Mouse (Mus musculus) layer of hippocampus, postnatal 36 days (tissue): ENCODE data around the gene Sh3kbp1. TPM values are rescaled to one million over a fixed set of nuclear protein-coding genes. Genes with fewer than 3 reads are reported as not detected.
"Not testable (repeated sequence)": the region's sequence is repeated elsewhere in the genome, so short reads cannot be mapped to it uniquely, and the experiment has no call there.

Source experiments
- DNase-seq, 2 experiments: peaks; one replicate each; pipeline ENCODE4 v3.0.0; 2022
- total RNA-seq, 2 experiments: library from RNA; stranded (reverse); gene quantifications; 2 replicates each; pipeline ENCODE4 v1.2.3; 2021

Sh3kbp1 gene
- 10 to 100 TPM; 37.1 to 39.1 TPM for total RNA-seq

DNA sequence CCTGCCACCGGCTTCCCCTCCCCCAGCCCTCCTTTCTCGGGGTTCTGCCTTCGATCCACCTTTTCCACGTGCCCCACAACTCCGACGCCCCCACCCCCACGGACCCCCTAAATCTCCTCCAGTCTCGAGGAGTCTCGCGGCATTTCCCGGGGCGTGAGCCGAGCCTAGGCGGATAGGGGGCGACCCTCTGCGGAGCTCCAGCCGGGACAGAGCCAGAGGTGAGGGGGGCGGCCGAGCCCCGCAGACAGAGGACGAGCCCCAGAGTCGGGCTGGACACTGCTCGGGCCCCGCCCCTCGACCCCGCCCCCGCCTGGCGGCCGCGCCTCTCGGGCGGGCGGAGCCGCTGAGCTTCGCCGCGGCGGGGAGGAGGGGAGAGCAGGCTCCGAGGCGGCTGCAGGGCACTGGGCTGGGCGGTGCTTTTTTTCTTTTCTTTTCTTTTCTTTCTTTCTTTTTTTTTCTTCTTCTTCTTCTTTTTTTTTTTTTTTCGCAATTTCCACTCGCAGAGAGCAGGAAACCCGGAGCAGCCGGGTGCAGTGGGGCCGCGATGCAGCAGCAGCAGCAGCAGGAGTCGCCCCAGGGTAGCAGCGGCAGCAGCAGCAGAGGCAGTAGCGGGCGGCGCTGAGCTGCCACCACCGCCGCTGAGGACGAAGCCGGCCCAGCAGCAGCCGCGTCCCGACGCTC is at the start of gene Sh3kbp1:
Sh3kbp1 (plus strand) TSS at position 366 of the 681 bp plus-strand sequence.
- DNase-seq = peak; percentile 50 to 51

DNA sequence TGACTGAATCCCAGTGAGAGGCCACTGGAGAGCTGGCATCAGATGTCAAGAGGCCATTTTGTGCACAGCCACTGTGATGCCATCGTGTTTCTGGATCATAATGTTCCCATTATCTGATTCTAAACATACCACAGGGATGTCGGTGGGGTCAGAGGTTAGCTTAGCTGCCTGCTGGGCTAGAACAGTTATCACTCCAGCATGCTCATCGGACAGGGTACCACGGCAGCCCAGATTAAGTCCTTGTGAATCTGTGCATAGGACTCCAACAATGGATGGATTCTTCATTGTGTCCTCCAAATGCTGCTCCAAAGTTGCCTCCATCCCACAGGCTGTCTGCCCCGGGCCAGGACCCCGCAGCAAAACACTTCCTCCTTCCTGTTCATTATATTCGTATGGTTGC is 42.3 kb upstream of the Sh3kbp1 start:
- not testable (repeated sequence) for DNase-seq

DNA sequence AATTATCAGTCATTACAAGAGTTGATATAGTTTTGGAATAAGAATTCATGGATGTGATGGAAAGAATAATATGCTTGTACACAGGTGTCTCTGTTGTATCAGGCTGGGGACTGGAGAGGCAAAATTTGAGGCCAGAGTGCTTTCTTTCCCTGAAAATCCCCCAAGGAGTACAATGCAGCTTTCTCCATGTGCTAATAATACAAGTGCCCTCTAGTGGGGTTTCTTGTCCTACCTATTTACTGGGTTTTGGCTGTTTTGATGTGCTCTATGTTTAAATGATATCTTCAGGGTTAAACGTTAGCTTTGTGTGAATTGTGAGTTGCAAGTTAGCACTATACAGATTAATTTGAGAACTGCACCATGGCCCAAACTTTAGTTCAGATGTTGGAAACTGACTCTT is 35.4 kb upstream of the Sh3kbp1 start:
- DNase-seq = no peak

DNA sequence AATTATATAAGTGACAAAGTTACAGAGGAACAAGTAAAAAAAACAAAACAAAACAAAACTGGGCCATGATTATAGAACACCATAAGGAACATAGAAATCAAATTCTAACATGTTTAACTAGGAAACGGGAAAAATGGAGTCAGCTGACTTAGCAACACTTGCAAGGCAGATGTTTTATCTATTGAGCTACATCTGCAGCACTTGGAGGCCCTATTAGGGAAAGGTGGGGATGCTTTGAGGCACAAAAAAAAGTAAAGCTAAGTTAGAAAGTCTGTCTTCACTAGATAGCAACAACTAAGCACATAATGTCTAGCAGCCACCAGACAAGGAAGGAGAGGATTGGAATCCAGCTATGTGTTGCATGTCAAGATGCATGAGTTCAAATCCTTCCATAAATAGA is 29.6 kb upstream of the Sh3kbp1 start:
- no peak for DNase-seq

DNA sequence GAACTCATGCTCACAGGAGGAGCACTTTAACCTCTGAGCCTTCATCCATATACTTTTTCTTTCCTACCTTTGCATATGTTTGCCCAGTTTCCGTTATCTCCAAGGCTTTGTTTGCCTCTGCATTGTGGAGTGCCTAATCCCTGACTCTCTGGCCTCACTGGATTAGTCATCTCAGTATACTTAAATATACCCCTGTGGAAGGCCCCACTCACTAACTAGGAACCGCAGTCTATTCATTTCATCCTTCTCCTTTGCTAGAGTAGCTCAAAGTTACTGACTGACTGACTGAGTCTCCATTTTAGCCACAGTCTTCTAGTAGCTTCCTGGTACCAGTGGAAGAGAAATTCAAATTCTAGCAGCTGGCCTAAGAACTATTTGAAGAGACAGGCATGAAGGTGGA is 22.2 kb upstream of the Sh3kbp1 start:
- no peak for DNase-seq

DNA sequence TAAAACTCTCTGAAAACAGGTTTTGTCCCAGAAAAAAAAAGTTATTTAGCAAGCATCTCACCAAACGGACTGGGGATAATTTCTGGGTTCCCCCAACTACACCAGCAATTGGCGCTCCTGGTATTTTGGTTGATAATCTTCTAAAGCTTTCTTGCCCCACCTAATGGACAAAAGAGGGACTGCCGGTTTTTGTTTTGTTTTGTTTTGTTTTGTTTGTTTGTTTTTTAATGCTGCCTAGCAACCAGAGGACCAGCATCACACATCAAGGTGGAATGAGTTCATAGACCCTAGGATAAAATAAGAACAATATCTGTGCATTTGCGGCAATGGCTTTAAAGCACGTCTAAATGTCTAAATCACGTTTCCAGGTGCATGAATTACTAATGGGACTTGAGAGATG is 20.1 kb upstream of the Sh3kbp1 start:
- DNase-seq = no peak

DNA sequence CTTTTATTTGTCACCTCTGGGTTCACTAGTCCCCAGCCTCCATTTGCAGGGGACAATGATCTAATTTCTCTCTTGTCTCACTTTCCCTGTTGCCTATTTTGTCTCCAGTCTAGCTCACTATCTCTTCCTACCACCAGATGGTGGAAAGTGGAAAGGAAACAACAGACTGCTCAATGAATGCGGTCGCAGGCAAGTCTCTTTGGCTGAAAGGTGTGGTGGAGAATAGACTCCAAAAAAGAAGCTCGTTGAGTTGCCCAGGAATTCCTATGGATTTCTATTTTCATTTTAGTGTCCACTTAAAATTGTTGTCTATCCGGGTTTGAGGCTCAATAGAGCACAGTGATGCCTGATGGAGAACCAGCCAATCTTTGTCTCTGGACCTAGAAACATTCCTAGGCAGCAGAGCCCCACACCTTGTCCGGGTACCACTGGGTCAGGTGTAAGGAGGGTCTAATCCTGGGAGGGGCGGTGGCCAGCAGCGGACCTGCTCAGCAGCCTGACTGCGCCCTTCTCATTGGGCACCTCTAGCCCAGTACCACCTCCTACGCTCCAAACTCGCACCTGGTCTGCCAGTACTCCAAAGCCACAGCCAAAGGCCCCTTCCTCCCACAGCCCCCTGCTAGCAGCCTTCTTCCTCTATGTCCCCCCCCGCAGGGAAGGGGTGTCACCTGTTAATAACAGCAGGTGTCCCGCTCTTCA is 715 bp upstream of the Sh3kbp1 start:
- peak; percentile 3 to 6 for DNase-seq

DNA sequence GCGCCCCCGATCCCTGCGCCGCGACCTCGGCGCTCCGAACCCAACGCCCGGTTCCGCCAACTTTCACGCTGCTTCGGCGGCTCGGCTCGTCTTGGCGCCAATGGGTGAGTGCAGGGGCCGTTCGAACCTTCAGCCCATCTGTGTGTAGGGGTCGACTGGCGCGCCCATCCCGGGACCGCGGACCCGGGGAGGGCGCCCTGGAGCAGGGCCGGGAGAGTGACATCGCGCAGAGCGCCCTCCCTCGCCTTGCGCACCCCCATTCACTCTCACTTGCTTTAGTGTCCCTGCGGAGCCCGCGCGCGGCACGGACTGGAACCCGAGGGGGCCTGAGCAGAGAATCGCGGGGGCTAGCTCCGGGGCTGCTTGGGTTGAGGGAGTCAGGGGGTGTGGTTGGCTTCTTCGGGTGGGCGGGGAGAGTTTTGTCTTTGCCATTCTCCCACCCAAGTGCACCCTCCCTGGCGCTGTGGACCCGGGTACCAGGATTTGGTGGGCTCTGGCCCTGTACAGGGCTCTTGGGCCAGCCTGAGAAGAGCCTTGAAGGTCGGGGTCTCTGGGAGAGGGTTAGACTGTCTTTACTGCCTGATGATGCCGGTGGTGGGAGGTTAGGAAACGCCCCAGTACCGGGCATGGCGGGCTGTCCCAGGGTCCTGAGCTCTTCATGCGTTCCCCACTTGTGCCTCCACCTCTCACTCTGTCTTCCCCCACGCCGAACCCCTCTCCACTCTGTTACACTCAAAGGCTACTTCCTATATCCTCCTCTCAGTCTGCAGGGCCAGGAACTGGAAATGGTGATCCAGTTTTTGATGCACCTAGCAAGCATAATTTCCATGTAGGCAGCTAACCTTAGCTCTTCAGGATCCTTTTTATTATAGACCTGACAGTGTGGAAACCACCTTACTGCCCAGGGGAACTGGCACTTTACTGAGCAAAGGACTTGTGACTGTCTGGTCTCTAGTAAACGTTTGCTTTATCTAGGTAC is 805 bp downstream of the Sh3kbp1 start:
- DNase-seq = peak; percentile 20 to 26

DNA sequence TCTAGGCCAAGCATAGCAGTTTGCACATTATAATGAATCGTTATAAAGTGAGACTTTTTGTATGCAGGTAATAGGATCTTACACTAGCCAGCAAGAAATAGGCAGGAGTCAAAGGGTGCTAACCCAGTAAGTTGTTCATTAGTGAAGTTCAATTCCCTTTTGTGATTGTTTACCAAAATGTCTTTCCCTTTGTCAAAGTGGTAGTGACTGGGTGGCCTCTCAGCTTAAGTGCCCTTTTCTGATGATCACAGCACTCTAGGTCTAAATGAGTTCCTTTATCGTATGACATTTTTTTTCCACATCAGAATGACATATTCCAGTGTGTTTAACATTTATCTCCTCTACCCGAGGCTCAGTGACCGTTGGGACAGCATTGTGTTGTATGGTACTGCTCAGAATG is 1.6 kb downstream of the Sh3kbp1 start:
- DNase-seq = no peak

DNA sequence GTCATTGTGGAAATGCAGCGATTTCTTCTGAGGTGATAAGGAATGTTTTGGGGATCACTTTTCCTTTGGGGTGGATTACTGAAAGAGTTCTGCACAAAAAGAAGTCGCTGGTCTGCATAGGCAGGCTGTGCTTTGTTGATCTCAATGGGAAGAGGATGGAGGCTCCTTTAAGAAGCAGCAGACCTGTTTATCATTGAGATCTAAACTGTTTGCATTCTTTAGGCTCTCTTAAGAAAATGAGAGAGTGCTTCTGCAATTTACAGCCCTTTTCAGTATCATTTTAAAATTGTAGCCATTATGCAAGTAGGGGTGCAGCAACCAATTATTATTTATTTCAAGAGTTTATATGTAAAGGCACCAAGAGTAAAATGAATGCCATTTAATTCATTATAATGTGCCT is 2.1 kb downstream of the Sh3kbp1 start:
- DNase-seq = no peak

DNA sequence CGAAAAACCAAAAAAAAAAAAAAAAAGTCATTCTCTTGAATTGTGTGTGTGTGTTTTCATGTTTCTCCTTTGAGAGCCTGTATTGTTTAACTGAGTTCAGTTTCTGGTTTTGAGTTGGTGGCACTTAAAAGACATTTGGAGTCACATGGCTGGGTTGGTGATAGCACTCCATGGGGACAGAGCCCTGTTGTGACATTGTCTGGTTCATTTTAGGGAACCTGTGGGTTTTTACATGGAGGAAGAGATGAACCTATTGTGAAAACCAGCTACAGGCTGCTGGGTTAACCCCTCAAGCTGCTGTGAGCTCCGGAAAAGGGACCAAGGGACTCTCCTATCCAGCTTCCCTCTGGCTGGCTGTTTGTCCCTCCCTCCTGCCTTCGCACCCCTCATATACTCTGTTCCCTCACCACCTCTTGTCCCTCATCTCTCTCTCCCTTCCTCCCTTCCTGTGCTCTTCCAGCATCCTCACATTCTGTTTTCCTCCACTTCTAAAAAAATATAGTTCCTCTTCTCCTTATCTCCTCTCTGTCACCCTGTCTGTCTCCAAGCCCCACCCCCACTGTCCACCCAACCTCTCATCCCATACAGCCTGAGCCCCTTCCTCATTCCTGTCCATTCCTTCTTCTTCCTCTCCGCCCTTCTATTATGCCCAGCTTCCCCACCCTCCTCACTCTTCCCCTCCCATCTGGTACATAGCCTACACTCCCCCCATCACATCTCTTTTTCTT is 11.6 kb downstream of the Sh3kbp1 start:
- no peak for DNase-seq

DNA sequence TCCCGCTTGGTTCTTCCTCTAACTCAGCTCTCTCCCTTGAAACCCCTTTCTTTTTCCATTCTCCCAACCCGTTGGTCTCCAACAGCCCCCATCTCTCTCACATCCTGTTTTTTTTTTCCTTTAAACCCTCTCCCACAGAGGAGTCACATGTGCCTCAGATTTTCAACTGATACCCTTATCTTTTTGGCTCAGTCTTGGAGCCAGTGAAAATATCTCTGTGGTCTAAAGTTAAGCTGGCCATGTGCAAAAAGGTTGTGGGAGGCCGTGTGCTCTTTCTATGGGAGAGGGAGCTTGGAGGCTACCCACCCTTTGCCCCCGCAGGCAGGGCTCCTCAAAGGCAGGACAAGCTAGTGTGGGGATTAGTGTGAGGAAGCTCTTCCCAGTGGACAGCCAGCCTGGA is 12.9 kb downstream of the Sh3kbp1 start:
- DNase-seq = no peak

DNA sequence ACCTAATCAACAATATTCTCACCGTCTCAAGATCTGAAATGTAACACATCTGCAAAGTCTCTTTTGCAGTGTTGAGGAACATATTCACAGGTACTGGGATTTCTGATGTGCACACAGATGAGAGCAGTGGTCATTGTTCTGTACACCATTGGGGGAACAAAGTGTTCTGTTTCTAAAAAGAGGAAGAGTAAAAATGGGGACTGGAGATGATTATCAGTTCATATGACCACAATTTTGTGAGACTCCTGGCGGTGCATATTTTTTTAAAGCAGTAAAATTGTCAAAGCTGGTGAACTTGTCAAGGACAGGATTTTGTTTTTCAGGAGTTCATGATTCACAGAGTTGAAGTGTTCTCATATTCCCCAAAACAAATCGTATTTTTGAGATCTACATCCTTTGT is 18.2 kb downstream of the Sh3kbp1 start:
- no peak for DNase-seq

DNA sequence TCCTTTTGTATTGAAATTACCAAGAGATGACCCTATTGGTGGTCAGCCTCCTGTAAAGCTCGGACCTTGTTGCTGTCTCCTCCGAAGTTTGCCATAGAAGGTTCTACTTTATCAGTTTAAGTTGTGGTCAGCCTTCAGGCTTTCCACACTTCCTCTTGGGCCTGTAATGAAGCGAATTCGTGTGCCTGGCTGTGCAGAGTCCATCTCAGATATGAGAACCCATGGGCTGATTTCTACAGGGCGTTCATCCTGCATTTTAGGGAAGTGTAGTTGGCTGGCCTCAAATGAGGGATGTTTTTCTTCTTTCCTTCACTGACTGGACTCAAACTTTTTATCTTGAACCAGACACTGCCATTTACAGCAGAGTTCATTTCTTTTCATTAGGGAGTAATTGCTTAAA is 20.5 kb downstream of the Sh3kbp1 start:
- DNase-seq = no peak

DNA sequence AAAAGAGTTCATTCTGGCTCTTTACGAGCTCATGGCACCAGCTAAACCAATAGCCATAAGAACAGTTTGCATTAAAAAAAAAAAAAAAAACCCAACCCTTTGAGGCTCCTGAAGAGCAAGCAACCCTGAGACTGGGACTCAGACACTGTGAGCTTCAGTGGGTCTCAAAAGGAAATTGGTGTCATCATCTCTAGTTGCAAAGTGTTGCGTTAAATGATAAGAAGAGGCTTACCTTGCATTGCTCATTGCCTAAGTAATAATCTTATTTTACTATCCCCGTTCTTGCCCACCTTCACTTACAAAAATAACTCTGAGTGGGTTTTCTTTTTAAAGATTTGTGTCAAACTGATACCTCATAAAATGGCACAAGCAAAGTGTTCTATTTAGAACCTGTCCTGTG is 21.5 kb downstream of the Sh3kbp1 start:
- no peak for DNase-seq

DNA sequence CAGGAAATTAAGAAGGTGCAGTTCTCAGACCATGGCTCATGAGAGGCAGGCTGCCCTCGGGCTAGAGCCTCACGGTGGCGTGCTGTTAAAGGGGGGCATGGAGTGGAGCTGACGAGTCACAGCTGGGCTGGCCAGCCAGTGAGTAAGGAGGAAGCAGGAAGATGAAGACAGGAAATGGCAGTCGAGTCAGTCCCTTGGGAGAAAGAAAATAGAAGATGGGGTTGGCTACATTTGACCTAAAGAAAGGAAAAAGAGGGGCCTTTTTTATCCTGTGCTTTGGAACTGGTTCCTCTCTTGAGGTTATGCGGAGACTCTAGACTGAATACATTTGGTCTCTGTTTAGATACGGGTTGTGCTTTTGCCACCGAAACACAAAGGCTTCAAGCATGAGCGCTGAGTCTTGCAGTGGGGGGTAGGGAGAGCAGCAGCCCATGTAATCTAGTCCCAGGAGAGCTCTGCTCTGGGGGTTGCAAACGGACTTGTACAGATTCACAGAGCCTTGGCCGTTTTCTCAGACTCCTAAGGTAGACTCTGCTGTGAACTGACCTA is 23.1 kb downstream of the Sh3kbp1 start:
- no peak for DNase-seq

DNA sequence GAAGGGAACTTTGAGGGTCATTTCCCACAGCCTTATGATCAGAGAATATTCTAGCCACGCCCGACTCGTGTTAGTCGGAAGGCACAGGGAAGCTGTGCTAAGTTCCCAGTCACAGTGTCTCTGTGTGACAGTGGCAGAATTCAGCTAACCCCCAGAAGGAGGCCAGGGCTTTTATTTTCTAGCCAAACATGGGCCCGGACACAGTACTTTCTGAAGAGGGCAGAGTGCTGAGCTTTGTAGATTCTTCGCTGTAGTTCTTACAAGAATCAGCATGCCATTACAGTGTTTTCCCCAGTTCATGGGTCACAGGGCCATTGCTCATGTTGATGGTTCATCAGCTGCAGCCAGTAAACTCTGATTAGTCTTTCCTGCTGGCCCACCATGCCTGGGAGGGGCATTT is 23.7 kb downstream of the Sh3kbp1 start:
- DNase-seq = no peak

DNA sequence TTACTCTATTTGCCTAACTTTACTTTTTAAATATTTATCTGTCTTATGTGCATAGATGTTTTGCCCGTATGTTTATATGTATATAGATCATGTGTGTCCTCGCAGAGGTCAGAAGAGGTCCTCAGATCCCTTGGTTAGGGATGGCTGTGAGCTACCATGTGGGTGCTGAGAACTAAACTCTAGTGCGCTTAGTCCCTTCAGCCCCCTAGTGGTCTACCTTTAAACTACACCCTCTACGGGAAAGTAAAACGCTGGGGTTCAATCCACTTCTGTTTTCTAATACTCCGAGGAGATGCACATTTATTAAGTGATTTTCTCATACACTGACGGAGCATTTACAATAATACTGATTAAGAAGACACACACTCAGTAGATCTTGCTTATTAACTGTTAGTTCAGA is 44.3 kb downstream of the Sh3kbp1 start:
- no peak for DNase-seq

DNA sequence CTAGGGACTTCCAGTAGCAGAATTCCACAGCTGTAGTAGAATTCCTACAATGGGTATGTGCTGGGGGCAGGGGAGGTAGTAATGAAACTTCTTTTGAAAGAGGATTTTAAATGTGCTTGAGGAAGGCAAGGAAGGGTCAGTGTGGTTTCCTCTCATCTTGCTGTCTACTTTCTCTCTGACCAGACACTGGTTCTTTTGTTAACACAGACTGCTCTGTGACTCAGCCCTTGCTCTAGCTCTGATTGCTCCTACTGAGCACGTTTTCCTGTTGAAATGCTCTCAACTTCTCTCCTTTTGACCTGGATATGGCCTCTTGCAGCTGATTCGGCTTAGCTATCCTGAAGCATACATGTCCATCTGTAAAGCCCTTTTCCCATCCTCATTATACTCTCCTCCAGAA is 45.4 kb downstream of the Sh3kbp1 start:
- DNase-seq = no peak

DNA sequence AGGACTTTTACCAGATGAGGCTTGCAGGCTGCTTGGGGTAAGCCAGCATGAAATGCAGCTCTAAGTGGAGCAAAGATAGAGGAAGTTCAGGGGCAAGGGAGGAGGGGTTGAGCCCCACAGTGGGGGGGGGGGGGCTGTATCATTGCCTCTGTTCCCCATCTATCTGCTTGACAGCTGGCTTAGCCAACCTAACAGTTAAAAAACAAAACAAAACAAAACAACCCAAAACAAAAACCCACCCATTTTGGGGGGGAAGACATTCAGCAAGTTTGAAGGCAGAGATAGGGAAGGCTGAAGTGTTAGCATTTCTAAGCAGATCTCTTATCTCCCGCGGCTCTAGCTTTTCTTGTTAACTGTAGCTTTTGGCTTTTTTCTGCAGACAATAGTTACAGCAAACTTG is 49.2 kb downstream of the Sh3kbp1 start:
- no peak for DNase-seq

DNA sequence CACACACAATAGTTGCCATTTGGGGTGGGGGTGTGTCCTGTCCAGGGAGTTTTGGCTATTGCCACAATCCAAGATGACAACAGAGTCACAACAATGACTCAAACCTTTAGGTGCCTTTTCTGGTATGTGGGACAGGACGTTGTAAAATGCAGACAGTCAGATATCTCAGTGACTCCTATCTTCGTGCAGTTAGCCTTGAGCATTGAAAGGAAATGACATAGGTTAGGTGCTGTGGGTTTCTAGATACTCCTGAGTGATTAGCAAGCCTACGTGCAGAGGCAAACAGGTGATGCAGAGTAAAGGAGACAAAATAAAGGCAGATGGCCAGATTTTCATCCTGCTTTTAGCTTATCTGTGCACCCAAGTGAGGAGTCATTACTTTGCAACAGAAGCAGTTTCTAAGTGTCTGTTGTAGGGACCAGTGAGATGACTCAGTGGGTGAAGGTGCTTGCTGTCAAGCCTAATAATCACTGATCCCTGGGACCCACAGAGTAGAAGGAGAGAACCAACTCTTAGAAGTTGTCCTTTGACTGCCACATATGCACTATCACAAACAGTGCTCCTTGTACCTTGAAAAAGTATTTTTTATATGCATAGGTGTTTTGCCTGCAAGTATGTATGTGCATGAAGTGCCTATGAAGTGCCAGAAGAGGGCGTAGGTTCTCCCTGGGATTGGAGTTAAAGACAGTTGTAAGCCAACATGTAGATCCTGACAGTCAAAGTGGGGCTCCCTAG is 50.7 kb downstream of the Sh3kbp1 start:
- no peak for DNase-seq
